In genomic region chr2:62730671-62731070, GRCm38 (mm10) we compare ENCODE assay signal across 12 mouse cellular contexts.
"Had no signal": no experiment of that assay in that cellular context is flagged by ENCODE, and none has a peak within 500 bp of the region (broad histone marks: within the 10 kb centered on the region; RNA-seq: fewer than 3 reads in every experiment).

No protein-coding gene starts in this region.

- DNase-seq: retina, postnatal 1 day; right cerebral cortex, adult 18-20 months; right cerebral cortex, postnatal 14 days; right cerebral cortex, postnatal 25 days; right cerebral cortex, postnatal 4 days; spleen, adult 18-20 months; thymus, adult 18-20 months; thymus, adult 2 months; thymus, postnatal 14 days; thymus, postnatal 25 days; thymus, postnatal 36 days; thymus, postnatal 4 days had no signal
